Mouse (Mus musculus) intestine, postnatal 0 days (tissue): Measurements from ENCODE around the gene Bbs7. TPM values are rescaled to one million over a fixed set of nuclear protein-coding genes. Genes with fewer than 3 reads are reported as not detected.

ENCODE experiments used
- ATAC-seq: fragments of 200-750 bp; cut with Nextera tagmentation; 2 replicates; pipeline ENCODE4 v1.8.0; 2017; ENCODE audit warnings: mild to moderate bottlenecking, moderate TSS enrichment, moderate library complexity
- H3K27ac ChIP-seq: fragments of 300-500 bp; sonication (generic); 2 replicates; pipeline ENCODE4 v1.5.1; 2014; ENCODE audit warnings: mild to moderate bottlenecking, low read depth, low read length, moderate library complexity
- H3K27me3 ChIP-seq: fragments of 300-500 bp; sonication (generic); replicated peaks from 2 replicates; pipeline ENCODE4 v1.6.1; 2014; ENCODE audit warnings: low read length, mixed read lengths; ENCODE audit not compliant: control insufficient read depth, insufficient read depth
- H3K36me3 ChIP-seq: fragments of 300-500 bp; sonication (generic); 2 replicates; pipeline ENCODE4 v1.6.1; 2014; ENCODE audit warnings: mild to moderate bottlenecking, moderate library complexity; ENCODE audit not compliant: control insufficient read depth, insufficient read depth
- H3K4me1 ChIP-seq: fragments of 300-500 bp; sonication (generic); replicated peaks from 2 replicates; pipeline ENCODE4 v1.6.1; 2014; ENCODE audit warnings: antibody characterized with exemption, low read length, mixed read lengths; ENCODE audit not compliant: control insufficient read depth, insufficient read depth
- H3K4me2 ChIP-seq: fragments of 300-500 bp; sonication (generic); replicated peaks from 2 replicates; pipeline ENCODE4 v1.6.1; 2014; ENCODE audit warnings: low read depth, mild to moderate bottlenecking, moderate library complexity
- H3K4me3 ChIP-seq: fragments of 300-500 bp; sonication (generic); 2 replicates; pipeline ENCODE4 v1.5.1; 2014; ENCODE audit warnings: low read depth, low read length
- H3K9ac ChIP-seq: fragments of 300-500 bp; sonication (generic); 2 replicates; pipeline ENCODE4 v1.6.1; 2014; ENCODE audit warnings: mild to moderate bottlenecking, low read depth, low read length
- H3K9me3 ChIP-seq: fragments of 300-500 bp; sonication (generic); 2 replicates; pipeline ENCODE4 v1.6.1; 2016; ENCODE audit warnings: mixed run types; ENCODE audit not compliant: control insufficient read depth
- CTCF ChIP-seq: sonication (generic); IDR thresholded peaks from 2 replicates; pipeline ENCODE4 v1.5.1; 2016; ENCODE audit warnings: low read depth, mild to moderate bottlenecking, control low read depth, antibody characterized with exemption, moderate library complexity
- WGBS: fragments of 180-500 bp; shearing (Covaris S2); extraction: QIAGEN DNeasy Blood & Tissue Kit; methylation state at CpG from one replicate; pipeline ENCODE4 v1.1.7; 2014; 5-methylcytosine and 5-hydroxymethylcytosine counted together
- polyA plus RNA-seq: library from polyadenylated mRNA; unstranded; fragments of >200 nt; fragmentation: Nextera tagmentation; extraction: Ambion mirVana; gene quantifications from 2 replicates; pipeline ENCODE4 v1.2.1, GENCODE M21; 2015

Bbs7 gene
- polyA plus RNA-seq, 1 experiment from 2014 or later: 4.8 TPM

DNA sequence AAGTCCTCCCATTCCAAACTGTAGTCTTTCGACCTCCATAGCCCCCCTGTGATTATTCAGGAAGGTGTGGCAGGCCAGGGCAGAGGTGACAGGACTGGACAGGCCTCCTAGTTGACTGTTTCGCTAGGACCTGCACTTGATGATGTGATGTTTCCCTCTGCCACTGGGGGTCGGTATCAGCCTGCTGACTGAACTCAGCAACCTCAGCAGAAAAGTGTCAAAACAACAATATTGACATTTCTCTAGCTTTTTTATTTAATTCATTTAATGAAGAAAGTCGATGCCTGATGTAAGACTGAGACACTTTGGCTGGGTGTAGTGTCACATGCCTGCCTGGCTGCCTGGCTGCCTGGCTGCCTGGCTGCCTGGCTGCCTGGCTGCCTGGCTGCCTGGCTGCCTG is 22.2 kb upstream of the Bbs7 start:
- Histone ChIP-seq H3K27ac (no peak overlapping the region), H3K4me2 (no peak overlapping the region), H3K4me1 (no peaks in the 10 kb centered on the region), H3K27me3 (no peaks in the 10 kb centered on the region), H3K9ac (no peak overlapping the region), H3K36me3 (no peaks in the 10 kb centered on the region), H3K4me3 (no peak overlapping the region), H3K9me3 (no peaks in the 10 kb centered on the region)
- TF ChIP-seq CTCF: peak; percentile 90
- peak; percentile 51; the same call in 1 of the 2 replicates for ATAC-seq
- 25% methylated on average over 4 of the region's 4 CpGs for WGBS

DNA sequence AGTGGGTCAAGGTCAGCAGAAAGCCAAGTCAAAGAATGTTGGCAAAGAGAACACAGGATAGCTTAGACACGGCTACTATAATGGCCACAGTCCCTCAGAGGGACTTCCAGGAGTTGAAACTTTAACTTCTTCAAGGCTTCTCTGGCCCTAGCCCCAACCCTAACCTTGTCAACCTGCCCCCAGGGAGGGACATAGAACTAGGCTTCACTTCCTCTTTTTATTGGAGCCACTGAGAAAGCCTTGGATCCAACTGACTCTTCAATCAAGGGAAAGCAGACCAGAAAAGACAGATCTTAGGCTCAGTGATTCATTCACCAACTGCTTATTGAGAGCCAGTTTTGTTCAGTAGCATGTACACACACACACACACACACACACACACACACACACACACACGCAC is 13.5 kb upstream of the Bbs7 start:
- no peaks in the 10 kb centered on the region for H3K4me1 ChIP-seq
- no peak overlapping the region for H3K4me2 ChIP-seq
- H3K9me3 ChIP-seq: no peaks in the 10 kb centered on the region
- ATAC-seq: no peak
- TF ChIP-seq CTCF: no peak
- no peak overlapping the region for H3K9ac ChIP-seq
- no peaks in the 10 kb centered on the region for H3K27me3 ChIP-seq
- WGBS: 72% methylated on average over 2 of the region's 2 CpGs
- no peak overlapping the region for H3K4me3 ChIP-seq
- no peaks in the 10 kb centered on the region for H3K36me3 ChIP-seq
- H3K27ac ChIP-seq: no peak overlapping the region

DNA sequence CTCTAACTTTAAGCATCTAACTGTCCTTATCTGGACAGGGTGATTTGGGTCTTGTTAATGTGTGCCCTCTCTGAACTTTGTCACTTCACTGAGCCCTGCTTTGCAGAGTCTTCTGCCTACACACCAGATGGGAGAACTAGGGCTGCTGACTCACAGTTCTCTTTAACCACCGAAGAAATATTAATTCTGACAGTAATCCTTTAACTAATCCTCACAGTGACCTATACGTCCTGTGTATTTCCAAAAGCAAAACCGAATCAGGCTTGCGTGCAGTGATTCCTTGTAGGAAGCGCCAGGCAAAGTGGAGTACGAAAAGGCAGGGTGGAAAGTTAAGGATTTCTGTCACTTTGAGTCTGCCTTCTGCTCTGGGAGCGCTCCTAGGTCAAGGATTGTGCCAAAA is 4.9 kb upstream of the Bbs7 start:
- no peak overlapping the region for H3K4me2 ChIP-seq
- no peak for ATAC-seq
- no peaks in the 10 kb centered on the region for H3K36me3 ChIP-seq
- H3K27ac ChIP-seq: no peak overlapping the region
- no peaks in the 10 kb centered on the region for H3K27me3 ChIP-seq
- no peak overlapping the region for H3K4me3 ChIP-seq
- 60% methylated on average over 7 of the region's 7 CpGs for WGBS
- no peaks in the 10 kb centered on the region for H3K4me1 ChIP-seq
- H3K9ac ChIP-seq: no peak overlapping the region
- no peak for TF ChIP-seq CTCF
- no peaks in the 10 kb centered on the region for H3K9me3 ChIP-seq

DNA sequence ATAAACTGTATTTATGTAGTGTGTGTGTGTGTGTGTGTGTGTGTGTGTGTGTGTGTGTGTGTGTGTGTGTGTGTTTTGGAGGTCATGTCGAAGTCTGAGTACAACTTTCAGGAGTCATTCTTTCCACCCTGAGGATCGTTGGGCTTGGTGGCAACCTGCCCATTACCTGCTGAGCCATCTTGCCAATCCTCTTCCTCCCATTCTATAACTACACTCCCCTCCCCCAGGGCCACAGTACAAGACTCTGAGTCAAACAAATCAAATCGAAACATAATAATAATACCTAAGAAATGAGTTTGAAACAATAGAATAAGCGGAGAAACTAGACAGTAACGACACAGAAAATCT is 605 bp upstream of the Bbs7 start:
- H3K4me2 ChIP-seq: peak overlapping the region; percentile 91
- 68% methylated on average over 5 of the region's 5 CpGs for WGBS
- ATAC-seq: no peak

DNA sequence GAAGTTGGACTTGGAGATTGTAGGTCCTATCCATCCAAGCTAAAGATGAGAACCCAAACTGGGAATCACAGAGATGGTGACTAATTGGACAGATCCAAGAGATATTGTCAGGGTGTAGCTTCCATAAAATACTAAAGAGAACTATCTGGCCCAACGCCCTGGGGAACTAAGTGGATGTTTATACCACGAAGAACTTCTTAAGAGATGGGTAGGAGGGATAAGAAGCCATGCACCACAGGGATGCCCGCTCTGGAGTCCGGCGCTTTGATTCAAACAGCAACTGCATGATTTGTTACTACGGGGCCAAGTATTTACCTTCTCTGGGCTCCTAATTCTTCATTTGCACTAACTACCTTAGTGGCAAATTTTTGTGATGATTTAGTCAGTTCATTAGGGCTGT is 590 bp downstream of the Bbs7 start:
- Histone ChIP-seq H3K4me3 (peak overlapping the region; percentile 67), H3K4me2 (peak overlapping the region; percentile 91), H3K4me1 (no peaks in the 10 kb centered on the region; the same call in 1 of the 2 replicates), H3K27ac (no peak overlapping the region), H3K9ac (peak overlapping the region; percentile 67), H3K9me3 (no peaks in the 10 kb centered on the region), H3K27me3 (no peaks in the 10 kb centered on the region), H3K36me3 (peaks cover 4% of the 10 kb centered on the region; the same call in 1 of the 2 replicates)
- WGBS: 5% methylated on average over 6 of the region's 6 CpGs
- peak; percentile 11; the same call in 1 of the 2 replicates for ATAC-seq
- no peak for TF ChIP-seq CTCF

More for the DNA sequence above, 605 bp upstream of the Bbs7 start:
- Histone ChIP-seq H3K27ac (no peak overlapping the region), H3K9ac (no peak overlapping the region), H3K9me3 (no peaks in the 10 kb centered on the region), H3K4me1 (no peaks in the 10 kb centered on the region; the same call in 1 of the 2 replicates), H3K27me3 (no peaks in the 10 kb centered on the region), H3K4me3 (no peak overlapping the region), H3K36me3 (no peaks in the 10 kb centered on the region; the same call in 1 of the 2 replicates)
- TF ChIP-seq CTCF: no peak

DNA sequence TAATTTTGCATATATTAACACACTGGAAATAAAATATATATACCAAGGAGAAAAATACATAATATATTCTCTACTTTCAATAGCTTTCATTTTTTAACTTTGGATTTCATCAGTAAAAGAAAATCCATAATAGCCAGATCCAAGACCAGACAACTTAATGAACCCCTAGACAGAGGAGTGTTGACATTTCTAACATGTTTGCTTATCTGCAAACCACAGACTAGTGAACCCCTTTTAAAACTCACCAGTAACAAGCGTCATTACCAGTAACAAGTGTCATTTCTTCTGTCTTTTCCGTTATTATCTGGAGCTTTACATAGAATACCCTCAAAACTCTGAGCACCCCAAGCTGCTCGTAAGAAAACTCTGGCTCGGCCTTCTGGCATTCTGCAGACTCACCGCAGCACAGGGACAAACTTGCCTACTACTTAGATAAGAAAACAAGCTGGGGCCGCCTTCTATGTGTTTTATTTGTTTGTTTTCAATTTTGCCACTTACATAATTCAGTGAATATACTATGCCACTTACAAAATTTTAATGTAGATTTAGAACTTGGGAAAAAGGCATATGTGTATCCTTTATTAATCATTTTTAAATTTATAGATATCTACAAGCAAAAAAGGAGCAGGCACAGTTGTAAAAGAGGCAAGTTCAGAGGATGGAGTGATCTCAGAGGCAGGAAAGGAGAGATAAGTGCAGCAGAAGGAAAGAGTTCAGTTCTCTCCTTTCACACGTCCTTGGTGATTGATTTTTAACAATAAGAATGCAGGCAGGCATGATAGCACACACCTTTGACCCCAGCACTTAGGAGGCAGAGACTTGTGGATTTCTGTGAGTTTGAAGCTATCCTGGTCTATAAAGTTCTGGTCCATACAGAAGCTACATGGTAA is 7.1 kb downstream of the Bbs7 start:
- Histone ChIP-seq H3K9me3 (no peaks in the 10 kb centered on the region), H3K4me3 (no peak overlapping the region), H3K9ac (no peak overlapping the region), H3K27me3 (no peaks in the 10 kb centered on the region), H3K36me3 (peaks cover 8% of the 10 kb centered on the region; the same call in 1 of the 2 replicates), H3K27ac (no peak overlapping the region), H3K4me2 (no peak overlapping the region), H3K4me1 (no peaks in the 10 kb centered on the region)
- no peak for ATAC-seq
- TF ChIP-seq CTCF: no peak
- WGBS: 65% methylated on average over 7 of the region's 7 CpGs
